Mouse (Mus musculus) erythroblast, embryonic 14.5 days (primary cell): ENCODE results near the gene Golga4.

Experiments
- GATA1 ChIP-seq: IDR thresholded peaks from 2 replicates; pipeline ENCODE4 v1.6.1; 2012; ENCODE audit warnings: low read length, inconsistent platforms, mixed read lengths
- TAL1 ChIP-seq: IDR thresholded peaks from 3 replicates; pipeline ENCODE4 v1.6.1; 2012; ENCODE audit warnings: low read length, inconsistent platforms, mixed read lengths

GRCm38 (mm10) chr9:118492932-118493698 lies 13.0 kb upstream of the Golga4 start:
- TF ChIP-seq GATA1 (no peak), TAL1 (no peak)
